Mouse (Mus musculus) megakaryocyte, embryonic 14.5 days (primary cell): ENCODE measurements around the gene Ap4s1. TPM values are rescaled to one million over a fixed set of nuclear protein-coding genes. Genes with fewer than 3 reads are reported as not detected.
A peak's percentile ranks its signal among the peaks of the same experiment; 100 is the strongest.
"Not testable (repeated sequence)": the region's sequence is repeated elsewhere in the genome, so short reads cannot be mapped to it uniquely, and the experiment has no call there.

Experiments used
- H3K27me3 ChIP-seq: replicated peaks from 2 replicates; pipeline ENCODE3; 2012; ENCODE audit warnings: inconsistent platforms
- H3K36me3 ChIP-seq: replicated peaks from 2 replicates; pipeline ENCODE3; 2012; ENCODE audit warnings: low read length, inconsistent platforms, mixed read lengths
- H3K4me1 ChIP-seq: 2 replicates; pipeline ENCODE4 v1.6.1; 2012; ENCODE audit warnings: inconsistent platforms
- H3K4me3 ChIP-seq: replicated peaks from 2 replicates; pipeline ENCODE3; 2012; ENCODE audit warnings: moderate library complexity, mild to moderate bottlenecking, inconsistent platforms
- H3K9me3 ChIP-seq: 2 replicates; pipeline ENCODE4 v1.6.1; 2012; ENCODE audit warnings: inconsistent platforms
- FLI1 ChIP-seq: IDR thresholded peaks from 2 replicates; pipeline ENCODE4 v1.6.1; 2012; ENCODE audit warnings: low read length, inconsistent platforms, mixed read lengths
- GATA1 ChIP-seq: IDR thresholded peaks from 3 replicates; pipeline ENCODE4 v1.6.1; 2012; ENCODE audit warnings: mixed read lengths, low read length, inconsistent platforms, borderline replicate concordance
- polyA plus RNA-seq: library from polyadenylated mRNA; stranded (reverse); fragments of >175 nt; gene quantifications from 2 replicates; pipeline ENCODE4 v1.2.3, GENCODE M21; 2012; ENCODE audit warnings: low replicate concordance; ENCODE audit not compliant: insufficient read depth

Ap4s1 gene
- polyA plus RNA-seq, result 27.7 and 51.5 TPM in 2 replicates

- Histone ChIP-seq H3K4me1 (peaks cover 58% of the 10 kb centered on the region), H3K4me3 (peak within 1 kb of the TSS; percentile 99), H3K27me3 (no peaks in the 10 kb centered on the region), H3K36me3 (no peaks in the 10 kb centered on the region), H3K9me3 (no peaks in the 10 kb centered on the region)
- TF ChIP-seq FLI1, result no peak
- TF ChIP-seq GATA1, result no peak
These were observed at the start of gene Ap4s1 for GRCm38 (mm10) chr12:51690893-51691844. TSS of gene Ap4s1 (plus strand) at chr12:51691033.

DNA sequence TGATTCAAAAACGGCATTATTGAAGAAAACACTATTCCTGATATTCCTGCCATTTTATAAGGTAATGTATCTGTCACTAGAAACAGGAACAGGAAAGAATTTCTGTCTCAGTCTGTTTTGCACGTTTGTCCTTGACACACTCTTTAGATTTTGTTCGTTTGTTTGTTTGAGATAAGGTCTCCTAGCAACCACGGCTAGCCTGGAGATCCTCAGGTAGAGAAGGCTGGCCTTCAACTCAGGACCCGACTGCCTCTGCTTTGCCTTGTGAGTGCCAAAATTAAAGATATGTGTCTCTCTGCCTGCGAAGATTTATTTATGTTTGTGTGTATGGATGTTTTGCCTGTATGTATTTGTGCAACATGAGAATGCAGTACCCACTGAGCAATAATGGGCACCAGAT, 49.0 kb upstream of the Ap4s1 start:
- H3K4me3 ChIP-seq, result no peak overlapping the region
- TF ChIP-seq FLI1, result no peak
- no peak for TF ChIP-seq GATA1
- no peaks in the 10 kb centered on the region for H3K27me3 ChIP-seq

GRCm38 (mm10) chr12:51649401-51649800, 41.4 kb upstream of the Ap4s1 start:
- peaks cover 69% of the 10 kb centered on the region for H3K36me3 ChIP-seq

More for the DNA sequence above, 49.0 kb upstream of the Ap4s1 start:
- H3K36me3 ChIP-seq, result peaks cover 53% of the 10 kb centered on the region
- peaks cover 25% of the 10 kb centered on the region for H3K4me1 ChIP-seq
- no peaks in the 10 kb centered on the region for H3K9me3 ChIP-seq

GRCm38 (mm10) chr12:51655944-51656465, 34.8 kb upstream of the Ap4s1 start:
- Histone ChIP-seq H3K9me3 (no peaks in the 10 kb centered on the region), H3K4me1 (peaks cover 8% of the 10 kb centered on the region; the same call in 1 of the 2 replicates), H3K27me3 (no peaks in the 10 kb centered on the region), H3K36me3 (peaks cover 32% of the 10 kb centered on the region), H3K4me3 (no peak overlapping the region)
- TF ChIP-seq GATA1 (no peak), FLI1 (no peak)

More at GRCm38 (mm10) chr12:51649401-51649800, 41.4 kb upstream of the Ap4s1 start:
- not testable (repeated sequence) for H3K4me1 ChIP-seq, H3K9me3 ChIP-seq, H3K4me3 ChIP-seq, H3K27me3 ChIP-seq

DNA sequence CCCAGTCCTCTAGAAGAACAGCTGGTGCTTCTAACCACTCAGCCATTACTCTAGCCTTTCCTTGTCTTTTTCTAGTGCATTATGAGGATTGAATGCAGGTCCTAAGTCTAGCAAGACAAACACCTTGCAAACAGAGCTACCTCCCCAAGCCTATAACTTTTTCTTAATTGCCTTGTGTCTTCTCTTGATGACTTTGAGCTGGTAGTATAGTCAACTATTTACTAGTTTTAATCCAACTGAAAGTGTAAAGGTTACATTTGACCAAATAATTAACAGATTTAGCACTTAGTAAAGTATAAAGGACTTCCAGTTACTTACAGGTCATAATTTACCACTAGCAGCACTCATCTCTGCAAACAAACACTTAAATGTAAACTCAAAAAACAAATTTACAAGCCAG, 27.8 kb upstream of the Ap4s1 start:
- no peaks in the 10 kb centered on the region for H3K36me3 ChIP-seq
- no peaks in the 10 kb centered on the region for H3K27me3 ChIP-seq
- no peak for TF ChIP-seq GATA1
- no peak for TF ChIP-seq FLI1
- no peaks in the 10 kb centered on the region for H3K9me3 ChIP-seq
- H3K4me1 ChIP-seq, result peaks cover 44% of the 10 kb centered on the region
- no peak overlapping the region for H3K4me3 ChIP-seq

DNA sequence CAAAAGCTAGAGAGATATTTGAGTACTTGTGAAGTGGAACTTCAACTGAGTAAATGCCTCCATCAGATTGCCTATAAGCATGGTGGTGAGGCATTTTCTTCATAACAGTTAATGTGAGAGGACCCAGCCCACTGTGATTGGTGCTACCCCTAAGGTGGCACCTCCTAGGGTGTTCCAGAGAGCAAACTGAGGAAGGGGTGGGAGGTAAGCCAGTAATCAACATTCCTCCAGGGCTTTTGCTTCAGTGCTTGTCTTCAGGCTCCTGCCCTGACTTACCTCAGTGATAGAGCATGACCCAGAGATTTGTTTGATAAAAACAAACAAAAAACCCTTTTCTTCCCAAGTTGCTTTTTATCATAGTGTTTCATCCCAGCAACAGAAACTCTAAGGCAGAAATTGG, 26.9 kb upstream of the Ap4s1 start:
- TF ChIP-seq GATA1 (no peak), FLI1 (no peak)
- Histone ChIP-seq H3K4me1 (peaks cover 53% of the 10 kb centered on the region), H3K36me3 (no peaks in the 10 kb centered on the region), H3K4me3 (no peak overlapping the region), H3K27me3 (no peaks in the 10 kb centered on the region), H3K9me3 (no peaks in the 10 kb centered on the region)

DNA sequence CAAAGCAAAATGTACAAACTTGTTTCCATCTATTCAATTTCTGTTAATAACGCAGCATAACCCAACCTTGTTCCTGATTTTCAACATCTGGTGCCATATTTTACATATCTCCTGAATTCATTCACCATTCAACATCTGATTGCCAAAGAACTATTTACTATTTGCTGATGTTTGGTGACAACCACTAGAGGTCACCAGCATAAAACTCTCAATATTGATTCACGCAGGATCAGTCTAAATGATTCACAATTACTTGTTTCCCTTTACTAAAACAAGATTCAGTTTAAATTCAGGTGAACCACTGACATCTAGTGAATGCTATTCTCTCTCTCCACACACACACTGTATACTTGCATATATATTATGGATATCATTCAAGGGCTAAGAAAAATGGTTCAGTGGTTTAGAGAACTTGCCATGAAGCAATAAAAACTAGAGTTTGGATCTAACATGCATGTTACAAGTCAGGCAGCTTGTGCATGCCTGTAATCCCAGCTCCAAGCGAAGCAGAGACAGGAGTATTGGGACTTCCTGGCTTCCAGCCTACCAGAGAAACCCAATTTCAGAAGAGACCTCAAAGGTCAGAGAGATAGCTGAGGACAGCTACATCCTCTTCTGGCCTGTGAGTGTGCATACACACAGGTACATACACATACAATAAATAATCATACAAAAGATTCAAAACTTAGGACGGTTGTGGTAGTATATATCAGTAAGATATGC, 24.0 kb upstream of the Ap4s1 start:
- H3K4me3 ChIP-seq, result no peak overlapping the region
- no peak for TF ChIP-seq GATA1
- peaks cover 69% of the 10 kb centered on the region for H3K4me1 ChIP-seq
- H3K27me3 ChIP-seq, result no peaks in the 10 kb centered on the region
- H3K9me3 ChIP-seq, result no peaks in the 10 kb centered on the region
- peaks cover 5% of the 10 kb centered on the region for H3K36me3 ChIP-seq

GRCm38 (mm10) chr12:51671231-51671891, 19.5 kb upstream of the Ap4s1 start:
- no peak for TF ChIP-seq GATA1
- no peak for TF ChIP-seq FLI1
- Histone ChIP-seq H3K4me1 (peaks cover 80% of the 10 kb centered on the region), H3K27me3 (no peaks in the 10 kb centered on the region), H3K4me3 (no peak overlapping the region), H3K9me3 (no peaks in the 10 kb centered on the region), H3K36me3 (peaks cover 5% of the 10 kb centered on the region)

- Histone ChIP-seq H3K36me3 (peaks cover 5% of the 10 kb centered on the region), H3K27me3 (no peaks in the 10 kb centered on the region), H3K9me3 (no peaks in the 10 kb centered on the region), H3K4me3 (no peak overlapping the region), H3K4me1 (peaks cover 82% of the 10 kb centered on the region)
- TF ChIP-seq FLI1, result no peak
- TF ChIP-seq GATA1, result no peak
These were observed 17.6 kb upstream of the Ap4s1 start for GRCm38 (mm10) chr12:51673270-51673669.
